Mouse (Mus musculus) brain, embryonic 14.5 days (tissue): ENCODE measurements around the gene Dlk1. TPM values are rescaled to one million over a fixed set of nuclear protein-coding genes. Genes with fewer than 3 reads are reported as not detected.
A peak's percentile ranks its signal among the peaks of the same experiment; 100 is the strongest.

Experiments used
- DNase-seq: peaks from one replicate; pipeline ENCODE4 v3.0.0-alpha.2; 2011; ENCODE audit warnings: low read depth
- CTCF ChIP-seq: fragments of 200-500 bp; IDR thresholded peaks from 2 replicates; pipeline ENCODE4 v1.5.1; 2012; ENCODE audit warnings: inconsistent platforms, mild to moderate bottlenecking, moderate library complexity, borderline replicate concordance; ENCODE audit not compliant: insufficient read depth, insufficient read length; ENCODE audit errors: extremely low read depth
- POLR2A ChIP-seq: fragments of 200-500 bp; IDR thresholded peaks from 2 replicates; pipeline ENCODE4 v1.6.1; 2012; ENCODE audit warnings: mild to moderate bottlenecking, inconsistent platforms, borderline replicate concordance; ENCODE audit not compliant: poor library complexity, insufficient read depth, insufficient read length, severe bottlenecking; ENCODE audit errors: extremely low read depth
- polyA plus RNA-seq: library from polyadenylated mRNA; depleted of rRNA; stranded (reverse); fragments of >200 nt; gene quantifications from 2 replicates; pipeline ENCODE4 v1.2.3, GENCODE M21; 2012; rRNA removed

Dlk1 gene
- polyA plus RNA-seq, 1 experiment: 303 TPM

GRCm38 (mm10) chr12:109500992-109501391 is 48.4 kb downstream of the Dlk1 start:
- no peak for TF ChIP-seq POLR2A
- no peak for TF ChIP-seq CTCF
- no peak for DNase-seq

- no peak for DNase-seq
- TF ChIP-seq POLR2A (no peak), CTCF (no peak)
Measured at GRCm38 (mm10) chr12:109502360-109503040, 49.9 kb downstream of the Dlk1 start.

- DNase-seq: no peak
- TF ChIP-seq CTCF: no peak
- no peak for TF ChIP-seq POLR2A
Measured at GRCm38 (mm10) chr12:109507693-109508092, 55.1 kb downstream of the Dlk1 start.

- peak; percentile 51 for DNase-seq
- no peak for TF ChIP-seq POLR2A
- TF ChIP-seq CTCF: no peak
Measured at GRCm38 (mm10) chr12:109508495-109509454, 56.2 kb downstream of the Dlk1 start.

GRCm38 (mm10) chr12:109509531-109510137 is 57.0 kb downstream of the Dlk1 start:
- DNase-seq: peak; percentile 80
- TF ChIP-seq CTCF (no peak), POLR2A (no peak)

GRCm38 (mm10) chr12:109510247-109510646 is 57.6 kb downstream of the Dlk1 start:
- DNase-seq: peak; percentile 63
- TF ChIP-seq CTCF: no peak
- no peak for TF ChIP-seq POLR2A

- peak; percentile 45 for DNase-seq
Measured at GRCm38 (mm10) chr12:109511456-109511855, 58.8 kb downstream of the Dlk1 start.

GRCm38 (mm10) chr12:109512151-109512907 is 59.7 kb downstream of the Dlk1 start:
- no peak for TF ChIP-seq POLR2A
- TF ChIP-seq CTCF: no peak
- peak; percentile 33 for DNase-seq

More at GRCm38 (mm10) chr12:109511456-109511855, 58.8 kb downstream of the Dlk1 start:
- TF ChIP-seq CTCF (no peak), POLR2A (no peak)

Other genes starting within 250 kb of the Dlk1 start
- gene Rtl1, start 147.5 kb downstream of the Dlk1 start, polyA plus RNA-seq: 0.85 and 1.5 TPM in 2 replicates